Mouse (Mus musculus): ENCODE data around the gene Olfr313.
"Not testable (repeated sequence)": the region's sequence is repeated elsewhere in the genome, so short reads cannot be mapped to it uniquely, and the experiment has no call there.

The Olfr313 gene

GRCm38 (mm10) chr11:58814700-58815099 lies at the start of gene Olfr313:
Gene Olfr313 (plus strand): TSS chr11:58815000.
- in situ Hi-C loops (cut with MseI, MboI): not testable (repeated sequence)

DNA sequence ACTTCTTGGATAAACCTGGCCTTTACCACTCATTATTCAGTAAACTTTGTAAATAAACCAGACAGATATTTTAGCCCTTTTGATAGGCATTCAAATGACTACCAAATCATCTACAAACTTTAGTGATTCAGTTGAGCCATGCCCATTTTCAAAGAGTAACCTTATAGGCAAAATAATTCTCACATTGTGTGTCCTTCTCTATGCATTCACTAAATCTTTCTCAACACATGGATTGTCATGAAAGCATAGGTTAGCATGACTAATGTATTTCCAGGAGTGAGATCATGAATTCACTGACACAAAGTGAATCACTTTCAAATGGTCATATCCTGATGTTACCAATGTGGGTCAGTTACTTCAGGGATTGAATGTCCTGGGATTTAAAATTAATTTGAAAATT lies 41.9 kb upstream of the Olfr313 start, which contains the start of gene Olfr315:
Gene Olfr315, plus strand, starts transcription at position 301 of the 400 bp plus-strand sequence.
- in situ Hi-C loops (cut with MseI, MboI): no loop called here

- in situ Hi-C loops (cut with MseI, MboI): no loop called here
Measured at GRCm38 (mm10) chr11:58782480-58783089, 32.2 kb upstream of the Olfr313 start, which contains the start of gene Olfr314. Gene Olfr314 (plus strand): TSS chr11:58782952.

GRCm38 (mm10) chr11:58784182-58784581 lies 30.6 kb upstream of the Olfr313 start:
- in situ Hi-C loops (cut with MseI, MboI): no loop called here

DNA sequence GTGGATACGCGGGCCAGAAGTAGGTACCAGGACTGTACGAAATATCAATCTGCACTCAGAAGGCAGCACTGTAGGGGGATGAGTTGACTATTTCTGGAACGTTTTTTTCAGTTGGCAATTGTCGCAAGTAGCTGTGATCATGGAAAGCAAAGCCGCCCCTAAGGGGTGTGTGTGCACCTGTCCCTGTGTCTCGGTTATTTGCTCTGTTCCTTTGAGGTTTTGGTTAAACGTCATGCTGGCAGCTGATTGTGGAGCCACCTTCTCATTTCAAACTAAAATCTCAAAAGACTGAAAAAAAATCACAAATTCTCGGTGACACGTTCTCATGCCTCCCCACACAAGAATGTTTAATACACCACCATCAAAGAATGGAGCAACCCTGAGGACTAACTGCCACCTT lies 27.1 kb upstream of the Olfr313 start:
- in situ Hi-C loops (cut with MseI, MboI): no loop called here

GRCm38 (mm10) chr11:58788346-58788745 lies 26.5 kb upstream of the Olfr313 start:
- in situ Hi-C loops (cut with MseI, MboI): no loop called here

DNA sequence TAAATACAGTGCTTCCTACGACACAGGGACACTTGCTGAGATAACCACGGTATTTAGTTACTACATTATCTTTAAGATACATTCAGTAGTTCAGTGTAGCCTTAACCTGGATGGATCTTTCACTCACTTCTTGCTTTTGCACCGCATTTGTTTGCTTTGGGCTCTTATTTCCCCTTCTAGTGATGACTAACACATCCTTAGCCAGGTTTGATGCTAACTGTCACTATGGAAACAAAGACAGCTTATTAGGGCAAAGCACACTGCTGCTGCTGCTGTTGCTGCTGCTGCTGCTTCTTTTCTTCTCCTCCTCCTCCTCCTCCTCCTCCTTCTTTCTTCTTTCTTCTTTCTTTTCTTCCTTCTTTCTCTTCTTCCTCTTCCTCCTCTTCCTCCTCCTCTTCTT lies 25.3 kb upstream of the Olfr313 start:
- in situ Hi-C loops (cut with MseI, MboI): no loop called here

DNA sequence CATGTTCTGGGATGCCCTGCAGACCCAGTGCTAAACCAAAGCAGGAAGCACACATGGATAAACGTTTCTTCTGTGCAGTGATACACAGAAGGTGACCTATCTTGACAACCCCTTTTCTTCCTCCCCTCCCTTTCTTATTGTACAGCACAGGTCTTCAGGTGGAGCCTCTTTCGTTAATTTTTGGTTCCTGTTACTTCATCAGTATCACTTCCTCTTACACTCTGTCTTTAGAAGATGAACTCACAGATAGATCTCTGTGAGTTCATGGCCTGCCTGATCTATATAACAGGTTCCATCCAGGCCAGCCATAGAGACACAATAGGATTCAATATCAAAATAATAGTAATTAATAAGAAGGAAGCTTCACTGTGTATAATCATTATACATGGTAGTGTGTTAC lies 24.7 kb upstream of the Olfr313 start:
- in situ Hi-C loops (cut with MseI, MboI): no loop called here

- in situ Hi-C loops (cut with MseI, MboI): no loop called here
Measured at GRCm38 (mm10) chr11:58790646-58791045, 24.2 kb upstream of the Olfr313 start.

GRCm38 (mm10) chr11:58795856-58796255 lies 18.9 kb upstream of the Olfr313 start:
- in situ Hi-C loops (cut with MseI, MboI): no loop called here

DNA sequence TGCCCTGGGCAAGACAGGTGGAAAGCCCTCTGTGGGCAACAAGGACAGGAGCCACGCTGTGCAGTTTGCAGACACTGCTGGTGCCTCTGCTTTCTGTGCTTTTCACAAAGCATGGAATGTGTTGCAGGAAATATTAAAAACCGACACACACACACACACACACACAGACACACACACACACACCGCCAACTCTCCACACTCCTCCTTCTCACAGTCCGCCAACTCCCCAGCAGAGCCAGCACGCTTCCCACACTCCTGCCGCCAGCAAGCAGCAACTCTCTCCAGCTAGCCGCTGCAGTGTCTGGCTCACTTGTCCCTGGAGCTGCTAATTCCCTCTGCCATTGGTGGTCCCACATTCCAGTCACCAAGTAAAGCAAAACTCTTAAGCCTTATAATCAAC lies 17.9 kb upstream of the Olfr313 start:
- in situ Hi-C loops (cut with MseI, MboI): no loop called here

GRCm38 (mm10) chr11:58799747-58800146 lies 15.1 kb upstream of the Olfr313 start:
- in situ Hi-C loops (cut with MseI, MboI): no loop called here

DNA sequence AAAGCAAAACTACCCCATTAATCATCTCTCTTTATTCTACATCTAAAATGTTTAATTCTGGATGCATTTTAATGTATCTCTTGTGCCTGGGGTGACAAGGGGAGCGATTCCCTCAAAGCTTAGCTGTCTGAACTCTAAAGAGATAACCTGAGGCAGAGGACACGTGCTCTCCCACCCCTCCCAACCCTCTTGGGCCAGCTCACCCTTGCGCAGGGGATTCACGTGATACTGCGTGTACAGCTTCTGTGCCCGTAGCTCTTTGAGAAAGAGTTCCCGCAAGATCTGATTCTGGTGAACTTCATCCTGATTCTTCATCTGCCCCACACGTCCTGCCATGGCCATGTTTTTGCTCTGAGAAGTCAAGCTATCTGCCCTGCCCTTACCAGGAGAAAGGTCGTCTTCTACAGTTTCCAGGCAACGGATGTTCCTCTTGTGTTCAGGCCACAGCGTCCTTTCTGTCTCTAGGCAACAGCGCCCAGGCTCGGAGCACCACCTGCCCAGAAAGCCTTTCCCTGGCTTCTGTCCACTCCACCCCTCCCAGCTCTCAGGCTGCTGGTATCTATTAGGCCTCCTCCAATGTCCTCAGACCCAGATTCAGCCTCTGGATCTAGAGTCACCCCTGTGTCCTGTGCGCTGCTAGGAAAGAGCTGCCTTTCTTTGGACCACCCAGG lies 13.1 kb upstream of the Olfr313 start, which contains the start of gene Fam183b:
Gene Fam183b, minus strand, starts transcription at position 403 of the 671 bp plus-strand sequence.
- in situ Hi-C loops (cut with MseI, MboI): no loop called here

DNA sequence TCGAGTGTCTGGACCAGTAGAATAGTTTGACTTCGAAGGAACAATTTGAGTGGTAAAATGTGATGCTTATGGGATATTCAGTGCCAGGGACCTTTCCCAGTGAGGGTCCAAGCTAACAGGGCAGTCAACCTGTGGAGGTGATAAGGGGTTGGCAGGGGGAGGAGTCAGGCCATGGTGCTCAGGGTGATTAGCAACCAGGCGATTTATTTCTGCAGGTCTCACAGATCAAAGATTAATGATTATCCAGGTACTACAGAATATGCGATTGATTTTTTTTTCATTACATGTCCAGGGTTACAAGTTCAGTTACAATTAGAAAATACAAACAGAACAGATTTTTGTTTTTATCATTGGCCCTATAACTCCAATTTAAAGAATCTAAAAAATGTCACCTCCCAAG lies 10.9 kb upstream of the Olfr313 start:
- in situ Hi-C loops (cut with MseI, MboI): no loop called here

- in situ Hi-C loops (cut with MseI, MboI): no loop called here
Measured at GRCm38 (mm10) chr11:58804393-58804792, 10.4 kb upstream of the Olfr313 start.

DNA sequence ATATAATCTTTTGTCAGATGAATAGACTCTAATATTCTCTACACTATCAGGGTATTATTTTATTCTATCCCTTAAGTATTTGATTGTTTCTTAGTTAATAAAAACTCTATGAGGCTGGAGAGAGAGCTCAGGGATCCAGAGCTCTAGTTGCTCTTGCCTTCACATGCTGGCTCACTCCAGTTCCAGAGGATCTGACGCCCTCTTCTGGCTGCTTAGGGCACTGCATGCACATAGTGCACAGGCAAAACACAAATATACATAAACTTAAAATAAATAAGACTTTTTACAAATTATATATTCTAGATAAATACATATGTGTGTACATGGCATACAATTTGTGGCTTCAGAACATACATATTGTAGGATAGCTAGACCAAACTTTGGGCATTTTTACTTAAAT lies 2.8 kb upstream of the Olfr313 start:
- in situ Hi-C loops (cut with MseI, MboI): no loop called here

GRCm38 (mm10) chr11:58815676-58816075 lies 876 bp downstream of the Olfr313 start:
- in situ Hi-C loops (cut with MseI, MboI): no loop called here

- in situ Hi-C loops (cut with MseI, MboI): not testable (repeated sequence)
Measured at GRCm38 (mm10) chr11:58828937-58829336, 14.1 kb downstream of the Olfr313 start, which contains the start of gene Olfr312. Gene Olfr312 (plus strand): TSS chr11:58829237.

GRCm38 (mm10) chr11:58829764-58830163 lies 15.0 kb downstream of the Olfr313 start:
- in situ Hi-C loops (cut with MseI, MboI): no loop called here

- in situ Hi-C loops (cut with MseI, MboI): not testable (repeated sequence)
Measured at GRCm38 (mm10) chr11:58832541-58832940, 17.7 kb downstream of the Olfr313 start.

DNA sequence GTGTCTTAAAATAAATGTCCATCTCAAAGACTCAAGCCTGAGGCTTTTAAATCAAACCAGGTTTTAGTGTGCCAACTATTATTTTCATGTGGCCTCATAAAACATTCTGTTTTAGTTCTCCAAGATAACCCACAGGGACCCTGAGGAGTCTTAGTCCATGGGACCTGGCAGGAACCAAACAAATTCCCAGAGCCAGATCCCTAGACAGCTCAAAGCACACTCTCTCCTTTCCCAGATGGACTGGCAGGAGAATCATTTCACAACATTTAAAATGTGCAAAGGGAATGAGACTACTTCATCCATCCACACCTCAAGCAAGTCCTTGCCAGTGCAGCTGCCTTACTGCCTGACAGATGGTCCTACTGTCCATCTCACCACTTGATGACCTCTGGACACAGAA lies 24.2 kb downstream of the Olfr313 start, which contains the start of gene Olfr311:
Gene Olfr311, plus strand, starts transcription at position 301 of the 400 bp plus-strand sequence.
- in situ Hi-C loops (cut with MseI, MboI): not testable (repeated sequence)

DNA sequence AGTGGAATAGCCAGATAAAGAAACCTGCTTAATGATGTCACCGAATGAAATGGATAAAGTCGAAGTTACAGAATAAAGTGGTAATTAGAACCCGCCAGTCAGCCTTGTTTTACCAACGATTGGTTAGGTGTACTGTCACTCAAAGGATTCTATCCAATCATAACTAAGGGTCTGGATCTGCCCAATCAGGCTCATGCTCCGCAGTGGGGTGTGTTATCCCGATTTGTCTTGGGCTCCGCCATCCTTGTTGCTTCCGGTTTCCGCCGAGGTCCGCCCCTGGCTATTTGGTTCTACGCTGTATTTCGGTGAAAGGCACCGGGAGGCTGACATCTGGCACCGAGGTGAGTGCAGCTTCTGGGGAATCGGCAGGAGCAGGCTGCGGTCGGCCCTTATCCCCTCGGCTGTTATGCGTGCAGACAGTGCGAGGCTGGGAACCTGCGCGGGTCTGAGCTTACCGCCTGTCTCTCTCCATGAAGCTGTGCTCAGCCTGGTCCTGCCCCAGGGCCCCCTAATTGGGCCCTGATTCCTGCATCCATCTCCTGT lies 32.2 kb downstream of the Olfr313 start, which contains the start of gene Gm12258:
Gene Gm12258, plus strand, starts transcription at position 240 of the 543 bp plus-strand sequence.
- in situ Hi-C loops (cut with MseI, MboI): no loop called here

GRCm38 (mm10) chr11:58847636-58848035 lies 32.8 kb downstream of the Olfr313 start:
- in situ Hi-C loops (cut with MseI, MboI): no loop called here

Measured in mouse trophoblast stem cell (cell line).